Mouse (Mus musculus): Measurements from ENCODE around the gene Astl. TPM values are rescaled to one million over a fixed set of nuclear protein-coding genes. Genes with fewer than 3 reads are reported as not detected.

The Astl gene
- polyA plus RNA-seq, 1 experiment from 2014 or later = not detected

DNA sequence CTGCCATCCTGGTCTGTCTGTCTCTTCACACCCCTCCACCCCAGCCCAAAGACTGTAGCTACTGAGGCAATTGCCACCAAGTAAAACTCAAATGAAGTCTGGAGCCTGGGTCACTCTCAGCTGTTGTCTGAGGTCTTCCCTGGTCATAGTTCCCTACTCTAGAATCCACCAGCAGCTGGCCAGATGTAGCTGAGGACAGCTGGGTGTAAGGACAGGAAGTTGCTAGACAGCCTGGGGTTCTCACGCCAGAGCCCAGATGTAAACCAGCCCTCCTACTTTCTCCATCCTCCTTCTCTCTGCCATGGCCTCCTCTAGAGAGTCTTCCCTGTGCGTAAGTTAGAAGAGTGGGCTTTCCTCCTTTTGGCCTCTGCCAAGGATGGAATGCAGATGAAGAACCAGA lies 49.1 kb downstream of the Astl start:
- no peak overlapping the region for H3K4me3 ChIP-seq (replicated peaks)
- H3K36me3 ChIP-seq = no peaks in the 10 kb centered on the region
- WGBS = 81% methylated on average over 2 of the region's 2 CpGs
- no peak overlapping the region for H3K9ac ChIP-seq
- no peaks in the 10 kb centered on the region for H3K4me1 ChIP-seq
- no peak overlapping the region for H3K4me2 ChIP-seq
- H3K27ac ChIP-seq = no peak overlapping the region
- no peaks in the 10 kb centered on the region for H3K9me3 ChIP-seq (replicated peaks)
- no peak for ATAC-seq (replicated peaks; ENCODE audit: low FRiP score)
- H3K27me3 ChIP-seq = no peaks in the 10 kb centered on the region

DNA sequence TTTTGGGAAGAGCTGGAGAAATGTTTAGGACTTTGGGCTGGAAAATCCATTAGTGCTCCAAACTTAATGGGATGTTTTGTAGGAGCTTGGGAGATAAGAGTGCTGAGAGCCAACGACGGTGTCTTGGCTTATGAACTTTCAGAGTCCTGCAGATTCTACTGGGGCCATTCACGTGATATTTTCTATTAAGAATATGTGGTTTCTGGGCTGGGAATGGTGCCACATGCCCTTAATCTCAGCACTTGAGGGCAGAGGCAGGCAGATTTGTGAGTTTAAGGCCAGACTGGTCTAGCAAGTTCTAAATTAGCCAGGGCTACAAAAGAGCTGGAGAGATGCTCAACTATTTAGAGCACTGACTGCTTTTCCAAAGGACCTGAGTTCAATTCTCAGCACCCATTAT lies 51.9 kb downstream of the Astl start:
- 77% methylated on average over 3 of the region's 3 CpGs for WGBS
- Histone ChIP-seq H3K9me3 (replicated peaks) (no peaks in the 10 kb centered on the region), H3K4me2 (no peak overlapping the region), H3K27ac (no peak overlapping the region), H3K36me3 (no peaks in the 10 kb centered on the region), H3K9ac (no peak overlapping the region), H3K4me1 (peaks cover 2% of the 10 kb centered on the region; the same call in 1 of the 2 replicates), H3K4me3 (replicated peaks) (no peak overlapping the region), H3K27me3 (no peaks in the 10 kb centered on the region)
- ATAC-seq (replicated peaks; ENCODE audit: low FRiP score) = no peak

DNA sequence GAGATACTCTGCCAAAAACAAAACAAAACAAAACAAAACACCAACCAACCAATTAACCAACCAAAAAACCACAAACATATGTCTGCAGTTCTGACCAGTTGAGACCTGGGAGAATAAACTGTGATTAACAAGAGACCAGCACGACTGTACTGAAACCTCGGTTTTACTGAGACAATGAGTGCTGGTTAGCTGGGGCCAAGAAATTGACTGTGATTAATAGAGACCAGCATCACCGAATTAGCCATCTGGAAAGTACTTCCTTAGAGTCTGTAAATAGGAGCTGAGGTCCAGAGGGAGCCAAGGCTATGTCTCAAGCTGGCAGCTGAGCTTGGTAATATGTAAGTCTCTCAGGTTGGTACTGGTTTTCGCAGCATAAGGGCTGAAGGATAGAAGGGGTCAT lies 52.4 kb downstream of the Astl start:
- Histone ChIP-seq H3K4me2 (no peak overlapping the region), H3K9ac (no peak overlapping the region), H3K4me3 (replicated peaks) (no peak overlapping the region), H3K27ac (no peak overlapping the region), H3K4me1 (peaks cover 2% of the 10 kb centered on the region; the same call in 1 of the 2 replicates), H3K36me3 (no peaks in the 10 kb centered on the region), H3K27me3 (no peaks in the 10 kb centered on the region), H3K9me3 (replicated peaks) (no peaks in the 10 kb centered on the region)
- WGBS = 65% methylated on average over 4 of the region's 4 CpGs
- ATAC-seq (replicated peaks; ENCODE audit: low FRiP score) = no peak

DNA sequence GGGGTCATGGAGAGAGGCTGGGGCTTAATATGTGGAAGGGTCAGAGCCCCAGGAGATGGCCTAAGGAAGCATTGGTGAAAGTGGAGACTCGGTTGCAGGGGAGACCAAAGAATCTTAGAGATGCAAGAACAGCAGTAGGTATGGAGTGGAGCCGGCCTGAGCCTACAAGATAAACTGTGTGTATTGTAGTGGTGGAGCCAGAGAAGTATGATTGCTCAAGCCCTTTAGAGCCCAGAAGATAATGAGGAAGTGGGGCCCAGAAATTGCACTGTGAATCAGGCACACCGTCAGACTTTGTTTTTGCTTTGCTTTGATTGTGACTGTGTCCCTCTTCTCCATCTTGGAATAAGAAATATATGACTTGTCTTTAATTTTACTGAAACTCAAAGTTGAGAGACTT lies 52.9 kb downstream of the Astl start:
- no peaks in the 10 kb centered on the region for H3K9me3 ChIP-seq (replicated peaks)
- no peak overlapping the region for H3K27ac ChIP-seq
- H3K36me3 ChIP-seq = no peaks in the 10 kb centered on the region
- H3K4me2 ChIP-seq = no peak overlapping the region
- ATAC-seq (replicated peaks; ENCODE audit: low FRiP score) = no peak
- H3K4me3 ChIP-seq (replicated peaks) = no peak overlapping the region
- no peak overlapping the region for H3K9ac ChIP-seq
- H3K4me1 ChIP-seq = peaks cover 2% of the 10 kb centered on the region; the same call in 1 of the 2 replicates
- H3K27me3 ChIP-seq = no peaks in the 10 kb centered on the region
- 64% methylated on average over 3 of the region's 3 CpGs for WGBS

DNA sequence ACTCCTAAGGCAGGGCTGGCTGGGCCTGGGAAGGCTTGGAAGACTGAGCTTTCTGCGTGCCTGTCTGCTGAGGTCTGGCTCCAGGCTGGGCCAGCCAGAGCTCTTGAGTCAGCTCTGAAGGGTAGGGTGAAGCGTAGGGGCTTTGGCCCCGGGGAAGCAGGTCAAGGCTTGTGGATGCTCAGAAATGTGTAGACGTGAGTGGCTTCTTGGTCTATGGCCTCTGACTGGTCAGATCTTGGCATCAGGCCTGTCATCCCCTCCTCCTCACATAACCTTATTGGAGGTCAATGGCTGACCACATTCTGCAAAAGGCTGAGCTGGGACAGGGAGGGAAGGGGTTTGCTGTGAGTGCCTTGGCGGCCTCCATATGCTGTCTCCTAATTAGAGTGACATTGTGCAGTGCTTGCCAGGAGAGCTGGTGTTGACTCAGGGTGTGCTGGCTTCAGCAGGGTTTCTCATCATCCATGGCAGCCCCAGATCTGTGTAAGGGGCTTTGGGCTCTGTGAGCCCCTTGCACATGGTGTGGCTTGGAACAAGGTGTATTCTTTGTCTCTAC lies 56.2 kb downstream of the Astl start:
- 67% methylated on average over 5 of the region's 5 CpGs for WGBS
- no peak for ATAC-seq (replicated peaks; ENCODE audit: low FRiP score)
- no peak overlapping the region for H3K9ac ChIP-seq

DNA sequence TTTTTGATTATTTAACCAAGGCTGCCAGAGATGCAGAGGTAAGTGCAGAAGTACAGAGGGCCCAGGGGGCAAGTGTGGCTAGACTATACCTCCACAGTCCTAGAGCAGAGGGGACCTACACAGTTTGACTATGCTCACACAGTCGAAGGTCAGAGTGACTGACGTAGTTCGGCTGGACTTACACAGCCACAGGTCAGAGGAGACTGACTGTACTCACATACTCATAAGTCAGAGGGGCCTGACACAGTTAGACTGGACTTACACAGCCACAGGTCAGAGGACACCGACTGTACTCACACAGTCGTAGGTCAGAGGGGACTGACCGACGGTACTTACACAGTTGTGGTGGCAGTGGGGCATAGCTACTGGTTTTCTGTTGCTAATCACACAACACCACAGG lies 60.3 kb downstream of the Astl start:
- 73% methylated on average over 7 of the region's 7 CpGs for WGBS
- H3K4me3 ChIP-seq (replicated peaks) = no peak overlapping the region
- no peak overlapping the region for H3K4me2 ChIP-seq
- no peak overlapping the region for H3K27ac ChIP-seq
- H3K27me3 ChIP-seq = no peaks in the 10 kb centered on the region
- no peak overlapping the region for H3K9ac ChIP-seq
- peaks cover 2% of the 10 kb centered on the region; the same call in 1 of the 2 replicates for H3K4me1 ChIP-seq
- H3K36me3 ChIP-seq = no peaks in the 10 kb centered on the region
- H3K9me3 ChIP-seq (replicated peaks) = no peaks in the 10 kb centered on the region
- ATAC-seq (replicated peaks; ENCODE audit: low FRiP score) = no peak

More for the DNA sequence above, 56.2 kb downstream of the Astl start:
- H3K4me2 ChIP-seq = no peak overlapping the region
- no peaks in the 10 kb centered on the region for H3K27me3 ChIP-seq
- no peaks in the 10 kb centered on the region for H3K36me3 ChIP-seq
- no peak overlapping the region for H3K27ac ChIP-seq
- no peak overlapping the region for H3K4me3 ChIP-seq (replicated peaks)
- peaks cover 2% of the 10 kb centered on the region; the same call in 1 of the 2 replicates for H3K4me1 ChIP-seq
- H3K9me3 ChIP-seq (replicated peaks) = no peaks in the 10 kb centered on the region

Other genes with a start within 250 kb of the Astl start
- gene Ncaph, start 204.7 kb upstream of the Astl start, polyA plus RNA-seq (2015; fragmentation: Nextera tagmentation; extraction: Ambion mirVana) = 90.2 and 90.5 TPM in 2 replicates
- 22.5 and 25.0 TPM in 2 replicates for gene Itpripl1, start 195.2 kb upstream of the Astl start, polyA plus RNA-seq (2015; fragmentation: Nextera tagmentation; extraction: Ambion mirVana)
- 2.0 and 2.7 TPM in 2 replicates for gene 1810024B03Rik, start 130.4 kb upstream of the Astl start, polyA plus RNA-seq (2015; fragmentation: Nextera tagmentation; extraction: Ambion mirVana)
- gene Snrnp200, start 130.3 kb upstream of the Astl start, polyA plus RNA-seq (2015; fragmentation: Nextera tagmentation; extraction: Ambion mirVana) = 53.7 and 64.1 TPM in 2 replicates
- 66.8 and 70.8 TPM in 2 replicates for gene Ciao1, start 90.8 kb upstream of the Astl start, polyA plus RNA-seq (2015; fragmentation: Nextera tagmentation; extraction: Ambion mirVana)
- 29.0 and 29.3 TPM in 2 replicates for gene Tmem127, start 90.7 kb upstream of the Astl start, polyA plus RNA-seq (2015; fragmentation: Nextera tagmentation; extraction: Ambion mirVana)
- 76.7 and 78.0 TPM in 2 replicates for gene Stard7, start 68.4 kb upstream of the Astl start, polyA plus RNA-seq (2015; fragmentation: Nextera tagmentation; extraction: Ambion mirVana)
- 8.8 and 9.0 TPM in 2 replicates for gene Dusp2, start 2.5 kb upstream of the Astl start, polyA plus RNA-seq (2015; fragmentation: Nextera tagmentation; extraction: Ambion mirVana)
- gene Adra2b, start 24.6 kb downstream of the Astl start, polyA plus RNA-seq (2015; fragmentation: Nextera tagmentation; extraction: Ambion mirVana) = 4.4 and 5.1 TPM in 2 replicates
- gene Gpat2, start 86.6 kb downstream of the Astl start, polyA plus RNA-seq (2015; fragmentation: Nextera tagmentation; extraction: Ambion mirVana) = 0.30 TPM in 2 replicates
- gene Fahd2a, start 105.9 kb downstream of the Astl start, polyA plus RNA-seq (2015; fragmentation: Nextera tagmentation; extraction: Ambion mirVana) = 26.7 and 34.9 TPM in 2 replicates
- gene Kcnip3, start 183.5 kb downstream of the Astl start, polyA plus RNA-seq (2015; fragmentation: Nextera tagmentation; extraction: Ambion mirVana) = 3.5 and 4.0 TPM in 2 replicates
- 2.0 and 2.2 TPM in 2 replicates for gene Prom2, start 202.8 kb downstream of the Astl start, polyA plus RNA-seq (2015; fragmentation: Nextera tagmentation; extraction: Ambion mirVana)
- 4.5 and 5.1 TPM in 2 replicates for gene Zfp661, start 248.5 kb downstream of the Astl start, polyA plus RNA-seq (2015; fragmentation: Nextera tagmentation; extraction: Ambion mirVana)
- gene Mrps5, start 248.6 kb downstream of the Astl start, polyA plus RNA-seq (2015; fragmentation: Nextera tagmentation; extraction: Ambion mirVana) = 150 and 161 TPM in 2 replicates